Mouse (Mus musculus): ENCODE measurements around the gene Poldip3.
A peak's percentile ranks its signal among the peaks of the same experiment; 100 is the strongest.

Gene Poldip3

GRCm38 (mm10) chr15:83165526-83166315 is 16.5 kb upstream of the Poldip3 start:
- DNase-seq (ENCODE audit: low spot score): peak; percentile 42

- DNase-seq (ENCODE audit: low spot score): peak; percentile 52
Observed at GRCm38 (mm10) chr15:83164971-83165471, 15.8 kb upstream of the Poldip3 start.

- DNase-seq (ENCODE audit: low spot score): peak; percentile 43
Observed at GRCm38 (mm10) chr15:83162818-83163485, 13.8 kb upstream of the Poldip3 start.

- peak; percentile 38 for DNase-seq (ENCODE audit: low spot score)
Observed at GRCm38 (mm10) chr15:83162001-83162400, 12.8 kb upstream of the Poldip3 start.

- DNase-seq (ENCODE audit: low spot score): peak; percentile 35
Observed at GRCm38 (mm10) chr15:83161062-83161748, 12.0 kb upstream of the Poldip3 start.

GRCm38 (mm10) chr15:83160561-83160960 is 11.4 kb upstream of the Poldip3 start:
- DNase-seq (ENCODE audit: low spot score): peak; percentile 38

GRCm38 (mm10) chr15:83159823-83160222 is 10.6 kb upstream of the Poldip3 start:
- peak; percentile 38 for DNase-seq (ENCODE audit: low spot score)

- peak; percentile 33 for DNase-seq (ENCODE audit: low spot score)
Observed at GRCm38 (mm10) chr15:83158587-83159160, 9.5 kb upstream of the Poldip3 start.

GRCm38 (mm10) chr15:83157667-83158064 is 8.5 kb upstream of the Poldip3 start:
- DNase-seq (ENCODE audit: low spot score): no peak

- peak; percentile 82 for DNase-seq (ENCODE audit: low spot score)
Observed at GRCm38 (mm10) chr15:83156929-83157666, 7.9 kb upstream of the Poldip3 start.

- no peak for DNase-seq (ENCODE audit: low spot score)
Observed at GRCm38 (mm10) chr15:83155672-83156419, 6.7 kb upstream of the Poldip3 start.

- no peak for DNase-seq (ENCODE audit: low spot score)
Observed at GRCm38 (mm10) chr15:83154309-83154708, 5.1 kb upstream of the Poldip3 start.

GRCm38 (mm10) chr15:83150694-83151093 is 1.5 kb upstream of the Poldip3 start:
- DNase-seq (ENCODE audit: low spot score): no peak

- no peak for DNase-seq (ENCODE audit: low spot score)
Observed at GRCm38 (mm10) chr15:83150073-83150442, 874 bp upstream of the Poldip3 start.

GRCm38 (mm10) chr15:83148801-83149195 is 386 bp downstream of the Poldip3 start:
- no peak for DNase-seq (ENCODE audit: low spot score)

GRCm38 (mm10) chr15:83148395-83148794 is 789 bp downstream of the Poldip3 start:
- DNase-seq (ENCODE audit: low spot score): no peak

GRCm38 (mm10) chr15:83145541-83145940 is 3.6 kb downstream of the Poldip3 start:
- DNase-seq (ENCODE audit: low spot score): no peak

- DNase-seq (ENCODE audit: low spot score): no peak
Observed at GRCm38 (mm10) chr15:83142861-83143260, 6.3 kb downstream of the Poldip3 start.

GRCm38 (mm10) chr15:83135654-83136053 is 13.5 kb downstream of the Poldip3 start:
- no peak for DNase-seq (ENCODE audit: low spot score)

- no peak for DNase-seq (ENCODE audit: low spot score)
Observed at GRCm38 (mm10) chr15:83134671-83135070, 14.5 kb downstream of the Poldip3 start.

Data from testis, postnatal 10 days (tissue).